Mouse (Mus musculus): ENCODE data around the gene Prkn. TPM values are rescaled to one million over a fixed set of nuclear protein-coding genes. Genes with fewer than 3 reads are reported as not detected.

Prkn gene
- 10 to 100 TPM; 10.6 to 10.8 TPM for total RNA-seq (2021)

DNA sequence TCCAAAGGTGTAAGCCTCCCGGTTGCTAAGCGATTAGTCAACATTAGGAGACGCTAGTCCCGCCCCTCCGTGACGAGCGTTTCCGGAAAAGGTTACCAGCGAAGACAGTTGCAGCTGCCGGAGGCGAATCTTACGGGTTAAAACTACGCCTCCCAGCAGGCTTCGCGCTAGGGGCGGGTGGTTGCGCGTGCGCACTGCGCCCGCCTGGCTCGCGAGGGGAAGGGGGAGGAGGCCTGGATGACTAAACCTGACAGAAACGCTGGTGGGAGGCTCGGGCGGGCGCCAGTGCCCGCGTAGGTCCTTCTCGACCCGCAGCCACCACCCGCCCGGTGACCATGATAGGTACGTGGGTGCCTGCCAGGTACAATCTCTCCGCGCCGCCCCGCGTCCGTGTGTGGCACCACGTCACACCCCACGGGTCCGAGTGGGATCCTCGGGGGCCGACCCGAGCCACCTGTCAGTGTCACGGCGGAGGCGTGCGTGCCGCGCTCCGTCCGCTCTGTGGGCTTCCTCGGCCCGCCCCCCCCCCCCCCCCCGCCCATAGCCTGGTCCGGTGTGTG is at the start of gene Prkn, which contains the start of gene Pacrg:
Gene Prkn, plus strand, starts transcription at position 237 of the 560 bp plus-strand sequence.
Gene Pacrg, minus strand, starts transcription at position 164 of the 560 bp plus-strand sequence.
- peak; percentile 95 to 97 for DNase-seq
- intact Hi-C loops (cut with DNase I) = loop anchor here (10.0 kb wide), 1 partner anchor 505 kb away; no protein-coding TSS in a partner anchor

DNA sequence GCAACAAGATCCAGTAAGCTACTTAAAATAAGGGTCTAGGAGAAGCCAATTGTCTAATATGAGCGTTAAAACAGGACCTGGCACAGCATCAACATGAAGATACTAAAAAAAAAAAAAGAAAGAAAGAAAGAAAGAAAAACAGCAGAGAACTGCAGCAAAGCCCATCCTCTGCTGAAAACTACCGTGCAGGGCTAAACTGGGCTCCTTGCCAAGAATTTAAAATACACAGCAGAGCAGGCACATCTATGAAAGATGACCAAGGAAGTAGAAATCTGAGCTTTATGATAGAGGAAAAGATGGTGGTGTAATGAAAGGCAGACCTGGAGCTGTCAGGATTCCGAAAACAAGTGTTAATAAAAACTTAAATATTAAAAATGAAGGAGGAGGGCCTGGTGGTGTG is 48.5 kb upstream of the Prkn start:
- intact Hi-C loops (cut with DNase I) = no loop called here

DNA sequence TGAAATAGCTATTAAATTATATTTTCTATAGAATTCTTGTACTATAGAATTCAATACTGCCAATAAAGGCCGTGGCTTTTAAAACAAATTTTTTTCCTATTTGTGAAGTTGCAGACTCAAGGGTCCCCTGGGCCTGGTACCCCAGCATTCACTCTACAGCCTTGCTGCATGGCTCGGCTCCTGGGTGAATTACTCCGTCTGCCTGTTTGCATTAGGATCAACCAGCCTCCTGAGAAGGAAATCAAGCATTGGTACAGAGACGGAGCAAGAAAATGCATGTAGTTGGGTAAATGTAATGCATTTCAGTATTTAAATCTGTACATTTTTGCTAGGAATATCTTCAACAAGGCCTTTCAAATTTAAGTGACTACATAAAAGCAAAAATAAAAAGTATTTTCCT is 33.5 kb upstream of the Prkn start:
- DNase-seq = no peak
- intact Hi-C loops (cut with DNase I) = no loop called here

More for the DNA sequence above, 48.5 kb upstream of the Prkn start:
- no peak for DNase-seq

DNA sequence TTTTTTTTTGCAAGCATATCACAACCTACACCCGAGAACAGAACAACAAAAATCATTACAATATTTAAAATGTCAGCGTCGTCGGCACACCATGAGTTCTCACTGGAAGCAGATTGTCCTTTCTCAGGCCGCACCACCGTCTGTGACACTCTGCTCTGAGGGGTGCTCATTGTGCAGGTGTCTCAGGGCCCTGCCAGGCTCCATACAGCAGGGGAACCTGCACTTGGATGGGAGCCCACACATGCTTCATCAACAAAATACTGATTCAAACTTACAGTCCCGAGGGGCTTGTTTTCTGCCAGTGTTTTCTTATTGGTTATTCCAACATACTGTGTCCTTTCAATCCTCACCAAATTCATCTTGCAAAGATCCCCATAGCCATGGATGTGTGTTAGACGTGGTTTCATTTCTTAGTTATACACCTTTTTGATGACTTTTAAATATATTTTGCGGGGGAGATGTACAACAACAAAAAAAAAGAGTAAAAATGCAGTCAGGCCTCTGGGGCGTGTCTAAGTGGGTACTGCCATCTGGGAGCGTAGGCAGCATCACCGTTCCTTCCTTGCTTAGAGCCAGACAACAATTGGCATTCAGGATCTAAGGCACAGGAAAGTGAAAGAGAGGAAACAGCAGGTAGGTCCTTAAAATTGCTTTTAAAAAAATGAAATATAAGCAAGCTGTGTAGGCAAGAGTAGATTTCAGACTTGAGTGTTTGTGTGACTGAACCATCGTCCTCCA is 32.8 kb upstream of the Prkn start:
- DNase-seq = no peak
- intact Hi-C loops (cut with DNase I) = no loop called here

DNA sequence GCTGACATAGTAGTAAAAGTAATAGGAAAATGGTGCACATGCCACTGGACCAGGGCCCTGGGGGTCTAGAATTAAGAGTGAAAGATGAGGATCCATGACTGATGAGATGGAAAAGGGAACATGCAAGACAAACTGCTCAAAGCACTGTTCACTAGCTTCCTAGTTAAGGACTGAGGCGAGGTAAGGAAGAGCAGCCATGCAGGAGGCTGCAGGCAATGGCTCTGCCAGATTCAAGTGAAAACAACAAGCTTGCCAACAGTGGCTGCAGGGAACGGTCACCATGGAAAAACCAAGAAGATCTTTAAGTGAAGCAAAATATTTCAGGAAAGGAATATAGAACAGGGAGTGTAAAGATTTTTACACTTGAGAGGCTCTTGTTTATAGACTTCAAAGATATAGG is 31.6 kb upstream of the Prkn start:
- intact Hi-C loops (cut with DNase I) = no loop called here
- DNase-seq = no peak

DNA sequence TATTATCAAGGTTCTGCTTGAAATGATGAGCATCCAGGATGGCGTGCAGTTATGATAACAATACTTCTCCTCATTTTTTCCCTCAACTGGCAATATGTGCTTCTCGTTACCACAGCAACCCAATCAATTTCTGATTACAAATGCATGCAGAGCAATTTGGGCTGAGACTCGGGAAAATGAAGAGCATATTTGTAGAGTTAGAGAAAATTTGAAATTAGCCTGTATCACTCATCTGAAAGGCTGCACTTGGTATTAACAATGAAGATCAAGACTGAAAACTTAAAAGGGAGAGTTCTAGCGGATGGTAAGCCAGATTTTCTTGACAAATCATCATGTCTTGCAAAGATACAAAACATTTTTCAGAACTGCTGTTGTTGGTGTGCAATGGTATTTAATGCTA is 21.2 kb upstream of the Prkn start:
- no peak for DNase-seq
- intact Hi-C loops (cut with DNase I) = no loop called here

DNA sequence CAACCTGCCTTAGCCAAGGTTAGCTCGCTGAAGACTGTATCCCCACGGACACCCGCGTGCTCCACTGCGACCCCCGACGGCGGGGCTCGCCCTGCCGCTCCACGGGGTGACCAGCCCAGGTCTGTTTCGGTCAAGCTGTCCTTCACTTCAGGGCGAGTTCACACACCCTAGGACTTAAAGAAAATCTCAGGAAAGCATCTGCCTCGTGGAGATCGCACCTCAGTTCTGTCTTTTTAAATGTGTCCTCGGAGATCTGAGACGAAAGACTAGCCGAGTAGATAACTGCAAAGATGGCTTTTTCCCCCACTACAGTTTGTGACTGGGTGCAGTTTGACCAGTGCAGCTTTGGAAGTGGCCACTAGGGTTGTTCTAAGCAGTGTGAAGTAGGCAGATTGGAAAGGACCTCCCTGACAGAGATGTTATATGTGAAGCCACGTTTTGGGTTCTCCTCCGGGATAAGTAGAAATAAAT is 582 bp downstream of the Prkn start:
- intact Hi-C loops (cut with DNase I) = loop anchor here (10.0 kb wide), 1 partner anchor 506 kb away; no protein-coding TSS in a partner anchor
- DNase-seq = peak; percentile 36 to 44

DNA sequence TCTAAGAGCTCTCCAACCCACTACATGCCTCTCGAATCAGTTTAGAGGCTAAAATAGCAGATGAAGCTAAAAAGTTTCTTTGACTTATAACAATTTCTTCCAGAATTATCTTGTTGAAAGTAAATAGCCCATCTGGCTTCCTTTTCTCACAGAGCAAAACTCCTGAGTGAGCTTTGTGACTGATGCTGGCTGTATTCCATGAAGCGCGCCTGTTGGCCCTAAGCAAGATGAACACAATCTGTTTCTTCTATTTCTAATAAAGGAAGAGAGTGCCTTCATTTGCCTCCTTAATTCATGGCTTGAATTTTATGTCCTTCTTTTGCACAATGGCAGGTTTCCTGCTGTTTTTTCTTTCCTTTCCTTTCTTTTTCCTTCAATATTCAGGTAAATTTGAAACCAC is 14.0 kb downstream of the Prkn start:
- intact Hi-C loops (cut with DNase I) = no loop called here
- DNase-seq = peak in 1 of 2 experiments; percentile 5

DNA sequence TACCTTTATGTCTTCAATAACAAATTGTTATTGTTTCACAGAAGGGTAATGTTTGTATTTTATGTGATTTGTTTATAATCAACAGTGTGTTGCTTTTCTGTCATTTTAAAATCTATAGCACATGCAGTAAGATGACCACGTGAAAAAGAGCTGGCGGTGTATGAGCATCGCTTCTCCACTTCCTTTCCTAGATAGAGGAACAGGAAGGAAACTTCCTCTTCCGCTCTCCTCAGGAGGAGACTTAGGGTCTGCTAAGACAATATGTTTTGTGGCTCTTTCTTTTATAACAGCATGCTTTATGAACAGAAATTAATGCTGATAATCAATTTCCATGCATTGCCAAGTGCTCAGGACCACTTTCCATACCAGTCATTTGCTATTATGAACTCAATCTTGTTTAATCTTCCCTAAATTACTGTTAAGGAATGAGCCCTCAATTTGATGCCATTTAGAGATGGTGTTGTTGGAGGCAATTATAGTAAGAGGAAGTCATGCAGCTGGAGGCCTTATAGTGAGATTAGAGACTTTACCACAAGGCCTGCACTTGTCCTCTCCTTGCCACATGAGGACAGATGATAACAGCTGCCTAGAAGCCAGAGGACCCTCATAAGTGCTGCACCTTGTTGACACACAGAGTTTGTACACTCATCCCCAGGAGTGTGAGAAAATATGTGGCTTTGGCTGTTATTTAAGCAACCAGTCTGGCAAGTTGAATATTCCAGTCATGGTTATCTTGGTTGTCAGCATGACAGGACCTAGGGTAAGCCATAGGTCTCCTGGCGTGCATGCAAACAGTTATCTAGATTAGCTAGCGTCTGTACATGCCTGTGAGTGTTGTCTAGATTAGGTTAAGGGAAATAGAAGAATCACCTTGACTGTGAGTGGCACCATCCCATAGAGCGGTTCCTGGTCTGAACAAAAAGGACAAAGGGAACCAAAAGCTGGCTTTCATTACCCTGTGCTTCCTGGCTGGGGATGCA is 34.3 kb downstream of the Prkn start:
- DNase-seq = no peak
- intact Hi-C loops (cut with DNase I) = no loop called here

DNA sequence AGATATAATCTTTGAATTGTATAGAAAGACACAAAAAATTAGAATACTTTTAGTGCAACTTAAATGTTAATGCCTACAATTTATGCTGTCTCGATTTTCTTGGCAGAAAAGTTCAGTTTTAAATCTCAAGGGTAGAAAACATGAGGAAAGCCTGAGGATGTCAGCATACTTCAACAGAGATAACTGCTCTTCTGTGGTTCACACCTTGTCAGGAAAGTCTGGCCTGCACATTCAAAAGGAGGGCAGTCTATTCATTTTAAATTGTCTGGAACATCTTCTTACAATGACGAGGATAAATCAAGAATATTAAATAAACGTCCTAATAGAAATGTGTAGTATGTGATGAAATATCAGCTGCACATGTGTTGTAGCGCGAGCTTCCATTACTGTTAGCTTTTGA is 38.8 kb downstream of the Prkn start:
- intact Hi-C loops (cut with DNase I) = no loop called here
- no peak for DNase-seq

DNA sequence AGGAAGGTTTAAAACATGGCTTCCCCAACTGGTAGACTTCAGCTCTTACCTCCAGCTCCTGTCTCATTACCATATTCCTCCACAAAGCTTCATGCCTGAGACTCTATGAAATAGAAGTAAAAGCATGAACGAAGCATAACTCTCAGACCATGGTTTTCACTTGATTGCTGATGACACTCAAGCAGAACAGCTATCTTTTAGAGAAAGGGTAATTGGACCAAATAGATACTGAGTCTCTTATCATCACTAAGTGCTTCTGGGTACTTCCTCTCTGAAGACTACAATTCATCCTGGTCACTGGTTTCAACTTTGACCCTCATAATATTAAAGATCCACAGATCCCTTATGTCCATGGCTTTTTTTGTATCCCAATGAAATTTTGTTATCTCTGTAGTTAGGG is 42.1 kb downstream of the Prkn start:
- no peak for DNase-seq
- intact Hi-C loops (cut with DNase I) = no loop called here

DNA sequence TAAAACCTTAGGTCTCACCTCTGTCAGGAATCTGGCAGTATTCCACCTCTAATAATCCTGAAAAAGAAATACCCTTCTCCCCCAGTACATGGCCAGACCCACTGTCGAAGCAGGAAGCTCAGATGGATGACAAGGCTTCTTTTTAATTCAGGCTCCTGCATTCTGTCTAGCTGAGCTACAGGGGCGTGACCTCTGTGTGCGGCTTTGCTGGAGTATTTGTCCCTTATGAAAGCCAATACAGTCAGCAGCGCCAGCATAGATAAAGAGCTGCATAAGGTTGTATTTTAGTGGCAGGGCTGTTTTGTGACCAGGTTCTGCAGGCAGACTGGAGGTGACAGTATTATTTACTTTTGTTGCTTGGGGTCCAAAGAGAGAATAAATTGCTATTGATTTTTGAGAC is 47.7 kb downstream of the Prkn start:
- intact Hi-C loops (cut with DNase I) = no loop called here
- DNase-seq = peak in 1 of 2 experiments; percentile 7

DNA sequence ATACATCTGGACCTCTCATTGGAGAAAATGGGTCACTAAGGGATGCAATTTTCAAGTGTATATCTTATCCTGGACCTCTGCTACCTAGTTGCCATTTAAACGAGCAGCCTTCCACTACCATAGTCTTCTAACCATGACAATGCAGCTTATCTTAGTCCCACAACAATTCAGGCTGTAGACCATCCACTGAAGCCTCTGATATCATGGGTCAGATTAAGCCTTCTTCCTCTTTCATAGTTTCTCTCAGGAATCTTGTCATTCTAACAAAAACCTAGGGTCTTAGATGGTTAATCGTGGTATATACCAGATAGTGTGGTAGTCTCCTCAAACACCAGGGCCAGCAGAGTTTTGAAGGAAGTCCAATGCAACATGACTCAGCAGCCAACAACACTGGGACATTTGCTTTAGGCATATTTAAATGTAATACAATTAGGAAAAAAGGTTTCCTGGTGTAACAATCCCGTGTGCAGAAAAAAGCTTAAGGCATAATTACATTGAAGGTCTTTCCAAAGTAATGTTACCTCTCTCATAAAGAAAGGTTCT is 61.6 kb downstream of the Prkn start:
- intact Hi-C loops (cut with DNase I) = no loop called here
- DNase-seq = no peak

DNA sequence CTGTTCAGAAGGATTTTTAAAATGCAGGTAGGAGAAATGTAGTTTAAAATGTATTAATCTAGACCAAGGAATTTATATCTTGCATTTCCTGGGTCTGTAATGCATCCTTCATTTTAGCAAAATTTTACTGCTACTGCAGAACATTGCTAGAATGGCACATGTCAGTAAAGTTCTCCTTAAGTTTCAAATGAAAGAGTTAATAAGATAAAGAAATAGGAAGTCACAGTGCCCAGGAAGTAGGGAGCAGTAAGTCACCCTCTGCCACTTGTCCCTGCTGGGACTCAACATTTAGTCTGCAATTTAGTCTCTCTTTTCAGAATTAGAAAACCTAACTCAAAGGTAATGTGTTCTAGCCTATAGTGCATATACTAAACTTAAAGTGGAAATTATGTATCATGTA is 96.5 kb downstream of the Prkn start:
- no peak for DNase-seq
- intact Hi-C loops (cut with DNase I) = no loop called here

DNA sequence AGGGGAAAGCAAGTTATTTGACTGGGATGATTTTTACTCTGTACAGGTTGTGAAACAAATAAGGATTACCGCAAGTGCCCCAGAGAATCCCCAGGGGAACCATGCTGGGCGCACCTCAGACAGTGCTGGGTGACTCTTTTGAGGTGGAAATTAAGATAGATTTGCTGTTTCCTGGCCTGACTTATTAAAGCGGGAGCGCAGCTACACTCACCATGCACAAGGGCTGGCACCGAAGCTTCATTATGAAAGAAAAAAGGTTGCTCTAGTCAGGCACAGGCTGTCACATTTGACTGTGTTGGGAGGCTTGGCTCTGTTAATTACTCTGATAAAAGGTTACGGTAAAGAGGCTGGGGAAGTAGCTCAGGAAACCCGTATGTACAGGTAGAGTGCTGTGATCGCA is 97.7 kb downstream of the Prkn start:
- DNase-seq = no peak
- intact Hi-C loops (cut with DNase I) = no loop called here

DNA sequence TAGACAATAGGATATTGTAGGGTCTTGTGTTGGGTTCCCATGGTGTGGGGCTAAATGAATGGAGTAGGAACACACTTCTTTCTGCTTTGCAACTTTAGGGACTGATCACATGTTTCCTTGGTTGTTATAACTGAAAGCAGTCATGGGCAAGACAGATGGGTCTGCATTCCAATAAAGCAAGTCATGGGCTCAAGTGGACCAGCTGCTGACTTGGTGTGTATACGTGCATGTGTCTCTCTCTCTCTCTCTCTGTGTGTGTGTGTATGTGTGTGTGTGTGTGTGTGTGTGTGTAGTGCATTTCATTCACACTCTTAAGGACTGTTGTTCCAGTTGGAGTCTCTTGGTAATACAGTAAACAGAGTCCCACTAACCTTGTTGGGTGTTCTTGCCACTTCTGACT is 98.6 kb downstream of the Prkn start:
- intact Hi-C loops (cut with DNase I) = no loop called here
- no peak for DNase-seq

DNA sequence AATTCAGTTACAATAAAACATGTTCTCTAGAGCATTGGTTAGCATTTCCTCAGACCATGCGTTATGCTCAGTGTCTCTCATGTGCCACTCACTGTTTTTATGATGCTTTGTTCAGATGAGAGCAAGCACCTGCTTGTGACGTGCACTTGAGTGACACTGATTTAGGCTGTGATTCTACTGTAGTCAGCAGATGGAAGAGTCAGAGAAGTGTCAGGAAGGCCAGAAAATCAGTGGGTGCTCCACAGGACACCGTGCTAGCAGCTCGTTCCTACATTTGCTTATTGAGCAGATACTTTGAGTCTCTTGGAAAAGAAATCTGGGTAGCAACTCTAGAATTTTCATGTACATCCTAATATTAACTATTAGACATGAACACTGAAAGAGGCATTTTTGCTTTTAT is 106.4 kb downstream of the Prkn start:
- DNase-seq = no peak
- intact Hi-C loops (cut with DNase I) = no loop called here

DNA sequence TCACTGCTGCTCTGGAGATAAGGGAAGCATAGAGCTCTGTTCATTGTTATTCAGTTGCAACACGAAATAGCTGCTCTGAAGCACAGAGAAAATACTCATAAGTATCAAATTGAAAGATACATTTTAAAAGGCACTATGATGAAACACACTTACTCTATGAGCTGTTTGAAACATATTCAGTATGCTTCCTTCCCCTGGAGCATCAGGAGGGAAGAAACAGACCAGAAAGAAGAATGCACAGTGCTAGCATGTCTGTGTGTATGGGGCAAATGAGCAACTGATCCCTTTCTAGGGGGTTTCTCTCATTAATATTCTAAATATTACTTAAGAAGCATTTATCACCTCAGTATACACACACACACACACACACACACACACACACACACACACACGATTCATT is 107.4 kb downstream of the Prkn start:
- DNase-seq = no peak
- intact Hi-C loops (cut with DNase I) = no loop called here

DNA sequence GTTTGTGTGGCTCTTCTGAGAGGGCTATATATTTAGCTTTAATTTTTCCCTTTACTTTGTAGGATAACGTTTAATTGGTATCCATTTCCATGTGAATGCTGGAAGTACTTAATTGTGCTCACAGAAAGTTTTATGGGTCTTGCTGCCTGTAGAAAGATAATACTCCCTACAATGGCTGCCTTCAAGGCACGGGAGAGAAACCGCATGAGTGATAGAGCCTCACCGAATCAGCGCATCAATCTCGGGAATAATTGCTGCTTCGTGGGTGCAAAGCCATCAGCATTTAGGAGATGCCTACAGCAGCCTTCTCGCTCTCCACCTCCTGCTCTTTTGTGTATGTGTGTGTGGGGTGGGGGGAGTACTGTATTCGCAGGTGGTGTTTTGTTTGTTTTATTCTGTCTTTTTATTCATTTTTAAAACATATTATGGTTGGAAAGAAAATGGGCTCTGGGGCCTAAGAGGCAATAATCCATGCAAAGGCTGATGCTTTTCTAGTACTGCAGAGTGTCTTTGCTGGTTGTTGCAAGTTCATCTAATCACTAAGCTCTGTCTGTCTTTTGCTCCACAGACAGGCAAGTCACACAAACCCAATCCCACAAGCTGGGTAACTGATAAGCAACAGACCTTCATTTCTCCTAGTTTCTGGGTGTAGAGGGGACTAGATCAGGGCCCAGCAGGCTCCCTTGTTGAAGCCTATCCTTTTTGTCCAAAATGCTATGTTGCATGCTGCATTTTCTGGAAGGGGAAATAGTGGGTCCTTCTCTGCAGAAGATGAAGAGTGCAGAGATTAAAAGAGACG is 119.1 kb downstream of the Prkn start:
- intact Hi-C loops (cut with DNase I) = no loop called here
- DNase-seq = no peak

DNA sequence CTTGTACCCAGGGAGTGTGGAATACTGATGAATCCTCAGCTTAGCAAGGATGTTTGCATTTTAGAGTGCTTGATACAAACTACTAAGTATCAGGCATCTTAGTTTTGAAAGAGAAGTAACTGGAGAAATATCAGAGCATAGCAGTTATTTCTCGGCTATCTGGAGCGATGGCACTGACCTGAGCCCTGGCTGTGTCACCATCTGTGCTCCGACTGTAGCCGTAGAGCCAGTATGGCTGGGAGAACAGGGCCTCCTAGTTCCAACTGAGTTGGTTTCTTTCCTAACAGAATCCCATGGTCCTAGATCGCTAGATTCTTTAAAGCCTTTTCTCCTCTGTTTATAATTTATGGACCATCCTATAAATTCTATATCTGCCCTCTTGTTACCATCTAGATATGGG is 122.0 kb downstream of the Prkn start:
- intact Hi-C loops (cut with DNase I) = no loop called here
- no peak for DNase-seq

Data from heart, postnatal 36 days (tissue).